Mouse (Mus musculus) hematopoietic stem cell, adult 5-6 weeks (primary cell): ENCODE data around the gene Ptger1. TPM values are rescaled to one million over a fixed set of nuclear protein-coding genes. Genes with fewer than 3 reads are reported as not detected.

Experiments
- ATAC-seq, 2 experiments: fragments of 125-278 bp in 1 of 2; replicated peaks in 1 of 2; 2 replicates each; pipeline ENCODE4 v1.8.0; 2016 to 2017; ENCODE audit warnings: inconsistent platforms in 2 of 2, mild to moderate bottlenecking in 2 of 2, moderate number of reproducible peaks in 2 of 2, low read depth in 1 of 2, moderate TSS enrichment in 1 of 2; ENCODE audit not compliant: low FRiP score in 2 of 2, poor library complexity in 2 of 2, severe bottlenecking in 2 of 2, insufficient read depth in 1 of 2, low TSS enrichment in 1 of 2
- total RNA-seq: library from RNA; stranded (forward); fragments of 172-1452, 232-1000 nt; gene quantifications from 2 replicates; pipeline ENCODE4 v1.2.3, GENCODE M21; 2017

Gene Ptger1
- total RNA-seq, 1 experiment from 2014 or later: 0.79 TPM

DNA sequence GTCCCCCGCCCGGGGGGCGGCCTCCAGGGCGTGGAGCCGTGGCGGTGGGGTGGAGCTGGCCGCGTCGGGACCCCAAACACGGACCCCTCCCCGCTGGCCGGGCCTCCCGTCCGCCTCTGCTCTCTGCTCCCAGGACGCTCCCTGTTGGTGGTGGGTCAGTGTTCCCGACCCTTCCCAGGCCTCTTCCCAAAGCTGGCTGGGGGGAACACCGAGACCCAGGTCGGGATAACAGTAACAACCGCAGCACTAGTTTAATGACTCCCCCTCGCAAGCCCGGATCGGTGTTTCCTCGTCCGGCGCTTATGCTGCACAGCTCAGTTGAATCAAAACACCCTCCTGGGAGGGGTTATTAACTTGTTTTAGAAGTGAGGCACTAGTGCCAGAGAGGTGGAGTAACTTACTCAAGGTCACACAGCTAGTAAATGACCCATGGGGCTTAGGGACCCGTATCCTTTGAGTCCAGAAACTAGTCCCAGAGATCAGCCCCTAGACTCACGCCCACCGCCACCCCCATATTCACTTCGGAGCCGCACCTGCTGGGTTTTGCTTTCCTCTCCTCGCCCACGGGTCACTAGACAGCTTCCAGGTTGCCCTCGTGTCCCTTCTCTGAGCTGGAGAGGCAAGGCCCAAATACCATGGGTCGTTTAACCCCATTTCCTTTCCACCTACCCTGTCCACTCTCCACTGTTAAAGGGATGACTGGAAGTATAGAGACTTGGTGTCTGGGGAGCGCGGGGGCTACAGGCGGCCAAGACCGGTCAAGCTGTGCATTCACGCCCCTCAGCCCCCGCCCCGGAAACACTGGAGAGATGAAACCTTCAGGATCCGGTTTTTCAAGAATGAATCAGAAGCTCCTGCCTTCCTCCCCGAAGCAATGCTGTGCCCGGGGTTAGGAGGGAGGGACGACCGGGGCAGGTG lies 13.5 kb upstream of the Ptger1 start:
- ATAC-seq: no peak

GRCm38 (mm10) chr8:83653662-83654017 lies 12.8 kb upstream of the Ptger1 start:
- ATAC-seq: no peak

- ATAC-seq: no peak
These were observed 11.8 kb upstream of the Ptger1 start for GRCm38 (mm10) chr8:83654725-83655124.

DNA sequence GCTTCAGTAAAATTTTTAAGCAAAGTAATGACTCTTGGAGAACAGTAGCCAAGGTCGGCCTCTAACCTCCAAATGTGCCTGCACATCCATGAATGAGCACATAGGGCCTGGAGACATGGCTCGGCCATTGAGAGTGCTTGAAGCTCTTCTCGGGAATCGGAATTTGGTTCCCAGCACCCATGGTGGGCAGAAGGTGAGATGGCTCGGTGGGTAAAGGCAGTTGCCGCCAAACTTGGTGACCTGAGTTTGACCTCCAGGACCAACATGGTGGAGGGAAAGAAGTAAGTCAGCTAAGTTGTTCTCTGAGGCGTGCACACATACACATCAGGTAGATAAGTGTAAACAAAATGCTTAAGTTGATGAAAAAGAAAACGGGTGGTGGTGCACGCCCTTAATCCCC lies 10.4 kb upstream of the Ptger1 start:
- no peak for ATAC-seq

- no peak for ATAC-seq
These were observed 9.8 kb upstream of the Ptger1 start for GRCm38 (mm10) chr8:83656484-83657246.

DNA sequence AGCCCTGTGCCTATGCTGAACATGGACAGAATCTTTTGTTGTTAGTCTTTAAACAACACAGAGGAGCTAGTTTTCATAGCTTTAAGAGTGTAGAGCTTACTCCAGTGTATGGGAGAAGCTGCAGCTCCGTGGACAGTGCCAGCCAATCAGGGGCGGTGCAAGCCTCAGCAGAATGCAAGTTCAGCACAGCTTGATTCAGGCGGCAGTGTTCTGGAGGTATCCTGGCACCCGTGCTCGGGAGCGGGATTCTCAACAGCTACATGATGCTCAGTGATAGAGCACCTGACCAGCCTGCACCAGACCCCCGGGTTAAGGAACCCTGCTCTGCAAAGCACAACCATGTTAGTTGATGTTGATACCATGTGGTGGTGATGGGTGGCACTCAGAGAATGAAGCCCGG lies 5.9 kb upstream of the Ptger1 start:
- ATAC-seq: no peak

DNA sequence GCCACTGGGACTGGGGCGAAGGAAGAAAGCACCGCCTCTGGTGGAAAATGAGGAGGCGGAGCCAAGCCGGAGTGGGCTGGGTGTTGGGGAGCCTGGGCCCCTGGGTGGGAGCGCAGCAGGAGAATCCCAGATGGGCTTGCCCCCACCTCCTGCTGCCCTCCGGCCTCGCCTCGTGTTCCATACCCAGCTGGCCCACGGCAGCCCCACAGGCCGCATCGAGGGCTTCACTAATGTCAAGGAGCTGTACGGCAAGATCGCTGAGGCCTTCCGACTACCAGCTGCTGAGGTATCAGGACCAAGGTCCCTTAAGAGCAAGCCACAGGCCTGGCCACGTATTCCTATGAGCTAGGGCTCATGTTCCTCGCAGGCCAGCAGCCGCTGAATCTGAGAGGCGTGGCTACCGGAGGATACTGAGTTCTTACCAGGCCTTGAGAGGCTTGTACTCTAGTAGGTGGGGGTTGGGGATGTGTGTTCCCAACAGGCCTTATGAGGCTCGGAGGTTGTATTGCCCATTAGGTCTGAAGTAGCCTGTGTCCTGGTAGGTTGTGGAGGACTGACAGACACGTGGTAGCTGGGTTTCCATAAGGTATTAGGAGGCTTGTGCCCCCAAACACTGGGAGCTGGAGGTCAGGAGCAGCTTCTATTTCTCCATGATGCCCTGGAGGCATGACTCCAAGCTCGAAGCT lies 5.3 kb upstream of the Ptger1 start:
- ATAC-seq: no peak

DNA sequence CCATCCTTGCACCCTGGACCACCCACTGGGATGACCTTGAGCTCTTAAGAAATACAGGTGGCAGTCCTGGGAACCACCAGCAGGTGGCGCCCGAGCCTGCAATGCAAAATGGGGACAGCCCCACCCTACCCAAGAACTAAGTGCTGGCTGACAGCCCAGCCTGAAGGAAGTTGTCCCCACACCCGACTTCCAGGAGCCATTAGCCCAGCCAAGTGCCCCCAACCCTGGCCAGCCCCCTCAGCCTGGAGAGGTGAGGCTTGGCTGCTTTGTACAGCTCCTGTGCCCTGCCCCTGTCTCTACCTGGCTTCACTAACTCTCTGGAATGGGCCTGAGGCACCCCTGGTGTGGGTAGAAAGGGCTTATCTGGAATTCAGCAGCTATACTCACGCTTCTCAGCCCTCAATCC lies 4.1 kb upstream of the Ptger1 start:
- ATAC-seq: peak; percentile 62 to 79

GRCm38 (mm10) chr8:83664096-83664495 lies 2.4 kb upstream of the Ptger1 start:
- no peak for ATAC-seq

DNA sequence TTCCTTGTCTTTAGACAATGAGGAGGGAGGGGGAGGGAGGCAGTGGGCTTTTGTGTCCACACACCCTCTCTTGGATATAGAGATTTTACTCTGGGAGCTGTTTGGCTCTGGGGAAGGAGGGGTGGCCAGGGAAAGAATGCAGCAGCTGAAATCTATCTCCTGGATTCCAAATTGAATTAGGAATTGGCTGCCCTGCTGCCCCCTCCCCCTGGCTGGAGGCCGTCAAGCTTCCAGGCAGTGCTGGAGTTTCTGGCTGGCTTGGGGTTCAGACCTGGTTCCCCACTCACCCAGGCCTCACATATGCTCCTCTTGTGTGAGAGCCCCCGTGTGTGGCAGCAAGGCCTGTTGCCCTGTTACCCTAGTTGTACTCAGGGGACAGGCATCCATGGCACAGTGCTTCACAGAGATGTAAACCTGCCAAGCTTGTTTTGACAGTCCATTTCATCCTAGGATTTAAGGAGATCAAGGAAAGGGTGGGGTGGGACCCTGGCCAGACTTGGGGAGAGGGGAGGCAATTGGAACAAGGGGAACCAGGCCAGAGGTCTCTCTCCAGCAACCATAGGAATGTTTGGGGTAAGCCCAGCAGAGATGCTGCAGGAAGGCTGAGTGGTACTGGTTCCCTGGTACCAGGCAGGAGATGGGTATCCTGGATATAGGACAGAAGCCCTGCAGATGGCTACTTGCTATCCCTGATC lies 1.4 kb upstream of the Ptger1 start:
- no peak for ATAC-seq

- no peak for ATAC-seq
These were observed 372 bp downstream of the Ptger1 start for GRCm38 (mm10) chr8:83666866-83667234.

GRCm38 (mm10) chr8:83667526-83667925 lies 1.0 kb downstream of the Ptger1 start:
- no peak for ATAC-seq

GRCm38 (mm10) chr8:83668010-83668916 lies 1.8 kb downstream of the Ptger1 start:
- peak; percentile 38 to 60; a peak in 2 of 4 replicates for ATAC-seq

- no peak for ATAC-seq
These were observed 2.5 kb downstream of the Ptger1 start for GRCm38 (mm10) chr8:83669013-83669412.

GRCm38 (mm10) chr8:83672936-83673335 lies 6.5 kb downstream of the Ptger1 start:
- ATAC-seq: no peak

- ATAC-seq: no peak
These were observed 8.0 kb downstream of the Ptger1 start for GRCm38 (mm10) chr8:83674497-83674896.

- ATAC-seq: no peak
These were observed 13.4 kb downstream of the Ptger1 start for GRCm38 (mm10) chr8:83679866-83680265.
